Mouse (Mus musculus): Measurements from ENCODE around the gene Pick1. TPM values are rescaled to one million over a fixed set of nuclear protein-coding genes. Genes with fewer than 3 reads are reported as not detected.

The Pick1 gene
- 18.7 and 21.1 TPM in 2 replicates for polyA plus RNA-seq (2014; fragmentation: Nextera tagmentation; extraction: Ambion mirVana)

- 1% methylated on average over 51 of the region's 51 CpGs for WGBS
- peak within 1 kb of the TSS; percentile 98 for H3K27ac ChIP-seq (ENCODE audit: low read depth, low read length)
- peak within 1 kb of the TSS; percentile 88 for H3K9ac ChIP-seq (ENCODE audit: low read length)
These were observed at the start of gene Pick1, which contains the start of gene Gm49486 for GRCm38 (mm10) chr15:79229058-79229821. Pick1 (plus strand) TSS chr15:79229173. Gm49486 (plus strand) TSS chr15:79229391.

GRCm38 (mm10) chr15:79185213-79185612 lies 43.8 kb upstream of the Pick1 start:
- ATAC-seq (ENCODE audit: low FRiP score) (no peak), DNase-seq (ENCODE audit: low spot score, missing footprints) (no peak)
- WGBS: 93% methylated on average over 10 of the region's 10 CpGs

More at GRCm38 (mm10) chr15:79229058-79229821, at the start of gene Pick1, which contains the start of gene Gm49486:
- Histone ChIP-seq H3K4me3 (ENCODE audit: low read depth, low read length) (peak within 1 kb of the TSS; percentile 83), H3K36me3 (ENCODE audit: control insufficient read depth, insufficient read depth, low read length) (0 out of 2 replicates have a peak, but pooled peaks cover 4% of the 10 kb centered on the region), H3K27me3 (ENCODE audit: control insufficient read depth, insufficient read depth, low read length) (no peaks in the 10 kb centered on the region), H3K4me2 (peak within 1 kb of the TSS; percentile 98), H3K4me1 (ENCODE audit: control insufficient read depth, insufficient read depth, low read length) (peaks cover 12% of the 10 kb centered on the region), H3K9me3 (ENCODE audit: control insufficient read depth, low read length) (no peaks in the 10 kb centered on the region)
- DNase-seq (ENCODE audit: low spot score, missing footprints): peak; percentile 99
- peak; percentile 89 for ATAC-seq (ENCODE audit: low FRiP score)

DNA sequence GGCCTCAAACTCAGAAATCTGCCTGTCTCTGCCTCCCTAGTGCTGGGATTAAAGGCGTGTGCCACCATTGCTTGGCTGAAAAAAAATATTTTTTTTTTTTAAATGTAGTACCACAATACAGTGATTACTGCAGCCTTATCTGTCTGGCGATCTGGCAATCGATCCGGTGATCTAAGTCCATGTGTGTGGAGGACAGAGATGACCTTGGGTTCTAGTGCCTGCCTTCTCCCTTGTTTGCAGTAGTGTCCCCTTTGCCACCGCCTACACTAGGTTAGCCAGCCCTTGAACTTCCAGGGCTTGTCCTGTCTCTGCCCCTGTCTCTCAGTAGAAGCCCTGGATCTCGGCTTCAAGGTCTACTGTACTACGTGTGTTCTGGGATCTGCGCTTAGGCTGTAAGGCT lies 41.2 kb upstream of the Pick1 start:
- H3K27me3 ChIP-seq (ENCODE audit: control insufficient read depth, insufficient read depth, low read length): no peaks in the 10 kb centered on the region
- H3K4me1 ChIP-seq (ENCODE audit: control insufficient read depth, insufficient read depth, low read length): peaks cover 4% of the 10 kb centered on the region; the same call in 1 of the 2 replicates
- no peak overlapping the region for H3K27ac ChIP-seq (ENCODE audit: low read depth, low read length)
- no peak overlapping the region for H3K4me2 ChIP-seq
- H3K9me3 ChIP-seq (ENCODE audit: control insufficient read depth, low read length): no peaks in the 10 kb centered on the region
- 93% methylated on average over 8 of the region's 8 CpGs for WGBS
- no peak for ATAC-seq (ENCODE audit: low FRiP score)
- no peak overlapping the region for H3K9ac ChIP-seq (ENCODE audit: low read length)
- no peaks in the 10 kb centered on the region for H3K36me3 ChIP-seq (ENCODE audit: control insufficient read depth, insufficient read depth, low read length)
- H3K4me3 ChIP-seq (ENCODE audit: low read depth, low read length): no peak overlapping the region
- DNase-seq (ENCODE audit: low spot score, missing footprints): no peak

More at GRCm38 (mm10) chr15:79185213-79185612, 43.8 kb upstream of the Pick1 start:
- H3K9me3 ChIP-seq (ENCODE audit: control insufficient read depth, low read length): no peaks in the 10 kb centered on the region
- no peaks in the 10 kb centered on the region for H3K36me3 ChIP-seq (ENCODE audit: control insufficient read depth, insufficient read depth, low read length)
- no peaks in the 10 kb centered on the region for H3K27me3 ChIP-seq (ENCODE audit: control insufficient read depth, insufficient read depth, low read length)
- H3K4me3 ChIP-seq (ENCODE audit: low read depth, low read length): no peak overlapping the region
- no peak overlapping the region for H3K4me2 ChIP-seq
- H3K4me1 ChIP-seq (ENCODE audit: control insufficient read depth, insufficient read depth, low read length): no peaks in the 10 kb centered on the region
- H3K9ac ChIP-seq (ENCODE audit: low read length): no peak overlapping the region
- H3K27ac ChIP-seq (ENCODE audit: low read depth, low read length): no peak overlapping the region

- Histone ChIP-seq H3K4me3 (ENCODE audit: low read depth, low read length) (no peak overlapping the region), H3K27ac (ENCODE audit: low read depth, low read length) (no peak overlapping the region), H3K9ac (ENCODE audit: low read length) (no peak overlapping the region), H3K9me3 (ENCODE audit: control insufficient read depth, low read length) (no peaks in the 10 kb centered on the region), H3K4me1 (ENCODE audit: control insufficient read depth, insufficient read depth, low read length) (peaks cover 20% of the 10 kb centered on the region), H3K36me3 (ENCODE audit: control insufficient read depth, insufficient read depth, low read length) (no peaks in the 10 kb centered on the region), H3K4me2 (no peak overlapping the region), H3K27me3 (ENCODE audit: control insufficient read depth, insufficient read depth, low read length) (no peaks in the 10 kb centered on the region)
- DNase-seq (ENCODE audit: low spot score, missing footprints) (no peak), ATAC-seq (ENCODE audit: low FRiP score) (no peak)
- 97% methylated on average over 2 of the region's 2 CpGs for WGBS
These were observed 37.5 kb upstream of the Pick1 start for GRCm38 (mm10) chr15:79191426-79191825.

DNA sequence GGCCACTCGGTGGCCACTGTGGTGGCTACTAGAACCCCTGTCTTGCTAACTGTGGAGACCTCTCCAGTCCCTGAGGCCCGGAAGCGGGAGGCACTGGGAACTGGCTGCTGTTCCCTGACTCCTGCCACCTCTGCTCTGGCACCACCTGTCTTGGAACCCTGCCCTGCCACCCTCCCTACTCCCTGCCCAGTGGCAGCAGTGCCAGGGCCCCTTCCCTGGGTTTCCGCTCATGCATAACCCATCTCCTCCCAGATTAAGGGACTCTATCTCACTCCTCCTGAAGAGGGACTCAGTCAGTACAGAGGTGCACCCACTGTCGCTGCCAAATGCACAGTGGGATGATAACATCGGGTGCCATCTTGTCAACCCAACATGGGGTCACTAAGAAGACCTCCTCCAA lies 36.5 kb upstream of the Pick1 start:
- ATAC-seq (ENCODE audit: low FRiP score) (peak; percentile 47), DNase-seq (ENCODE audit: low spot score, missing footprints) (no peak)
- 73% methylated on average over 6 of the region's 6 CpGs for WGBS
- H3K9me3 ChIP-seq (ENCODE audit: control insufficient read depth, low read length): no peaks in the 10 kb centered on the region
- no peaks in the 10 kb centered on the region for H3K27me3 ChIP-seq (ENCODE audit: control insufficient read depth, insufficient read depth, low read length)
- no peak overlapping the region for H3K4me3 ChIP-seq (ENCODE audit: low read depth, low read length)
- H3K9ac ChIP-seq (ENCODE audit: low read length): no peak overlapping the region
- peak overlapping the region; percentile 81; the same call in 1 of the 2 replicates for H3K27ac ChIP-seq (ENCODE audit: low read depth, low read length)
- no peaks in the 10 kb centered on the region for H3K36me3 ChIP-seq (ENCODE audit: control insufficient read depth, insufficient read depth, low read length)
- H3K4me1 ChIP-seq (ENCODE audit: control insufficient read depth, insufficient read depth, low read length): peaks cover 20% of the 10 kb centered on the region
- H3K4me2 ChIP-seq: no peak overlapping the region

DNA sequence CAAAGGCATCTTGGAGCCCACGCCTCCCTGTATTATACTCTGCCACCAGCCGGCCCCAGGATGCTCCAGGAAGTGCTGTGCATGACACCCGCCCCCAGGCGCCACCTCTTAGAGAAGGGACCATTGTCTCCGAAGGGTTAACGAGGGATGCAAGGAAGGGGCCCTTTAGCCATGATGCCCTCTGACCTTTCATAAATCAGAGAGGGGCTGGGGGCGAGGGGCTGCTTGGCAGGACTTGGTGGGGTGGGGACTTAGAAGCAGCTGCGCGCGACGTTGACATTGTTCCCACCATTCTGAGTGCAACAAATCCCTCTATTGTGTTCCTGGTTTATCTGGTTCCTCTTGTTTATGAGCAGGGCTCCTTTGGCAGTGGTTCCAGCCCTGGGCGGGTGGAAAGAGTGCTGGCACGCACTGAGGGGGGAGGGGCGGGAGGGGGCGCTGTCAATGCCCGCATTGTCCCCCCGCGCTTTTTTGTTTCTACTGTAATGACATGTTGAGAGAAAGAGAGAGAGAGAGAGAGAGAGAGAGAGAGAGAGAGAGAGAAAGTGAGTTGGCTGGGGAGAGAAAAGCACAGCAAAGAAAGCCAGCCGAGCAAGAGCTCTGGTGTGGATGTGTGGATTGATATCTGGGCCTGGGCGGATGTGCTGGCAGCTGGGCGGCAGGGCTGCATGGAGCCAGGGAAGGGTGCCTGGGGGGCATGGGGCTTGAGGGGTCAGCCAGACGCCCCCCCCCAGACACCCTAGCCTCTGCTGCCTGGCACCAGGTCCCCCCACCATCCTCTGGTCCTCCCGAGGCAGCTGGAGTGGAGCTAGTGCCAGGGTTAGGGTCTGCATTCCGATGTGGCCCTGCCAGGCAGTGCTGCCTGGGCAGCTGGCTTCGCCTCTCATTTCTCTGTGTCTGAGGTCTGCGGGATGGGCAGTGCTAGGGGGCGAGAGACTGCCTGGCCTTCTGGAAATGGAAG lies 35.8 kb upstream of the Pick1 start:
- peaks cover 20% of the 10 kb centered on the region for H3K4me1 ChIP-seq (ENCODE audit: control insufficient read depth, insufficient read depth, low read length)
- ATAC-seq (ENCODE audit: low FRiP score): peak; percentile 87
- no peak overlapping the region for H3K4me3 ChIP-seq (ENCODE audit: low read depth, low read length)
- peak overlapping the region; percentile 29 for H3K4me2 ChIP-seq
- H3K27ac ChIP-seq (ENCODE audit: low read depth, low read length): peak overlapping the region; percentile 81
- H3K9ac ChIP-seq (ENCODE audit: low read length): peak overlapping the region; percentile 54
- H3K9me3 ChIP-seq (ENCODE audit: control insufficient read depth, low read length): no peaks in the 10 kb centered on the region
- WGBS: 16% methylated on average over 25 of the region's 27 CpGs
- no peaks in the 10 kb centered on the region for H3K36me3 ChIP-seq (ENCODE audit: control insufficient read depth, insufficient read depth, low read length)
- peak; percentile 95 for DNase-seq (ENCODE audit: low spot score, missing footprints)
- H3K27me3 ChIP-seq (ENCODE audit: control insufficient read depth, insufficient read depth, low read length): no peaks in the 10 kb centered on the region

- Histone ChIP-seq H3K36me3 (ENCODE audit: control insufficient read depth, insufficient read depth, low read length) (no peaks in the 10 kb centered on the region), H3K9me3 (ENCODE audit: control insufficient read depth, low read length) (no peaks in the 10 kb centered on the region), H3K27me3 (ENCODE audit: control insufficient read depth, insufficient read depth, low read length) (no peaks in the 10 kb centered on the region), H3K4me1 (ENCODE audit: control insufficient read depth, insufficient read depth, low read length) (peaks cover 20% of the 10 kb centered on the region), H3K4me3 (ENCODE audit: low read depth, low read length) (no peak overlapping the region), H3K4me2 (no peak overlapping the region), H3K9ac (ENCODE audit: low read length) (peak overlapping the region; percentile 54; the same call in 1 of the 2 replicates), H3K27ac (ENCODE audit: low read depth, low read length) (peak overlapping the region; percentile 81)
- WGBS: 85% methylated on average over 9 of the region's 9 CpGs
- ATAC-seq (ENCODE audit: low FRiP score) (no peak), DNase-seq (ENCODE audit: low spot score, missing footprints) (no peak)
These were observed 34.9 kb upstream of the Pick1 start for GRCm38 (mm10) chr15:79194048-79194447.

- Histone ChIP-seq H3K4me3 (ENCODE audit: low read depth, low read length) (no peak overlapping the region), H3K27me3 (ENCODE audit: control insufficient read depth, insufficient read depth, low read length) (no peaks in the 10 kb centered on the region), H3K36me3 (ENCODE audit: control insufficient read depth, insufficient read depth, low read length) (no peaks in the 10 kb centered on the region), H3K27ac (ENCODE audit: low read depth, low read length) (no peak overlapping the region), H3K4me1 (ENCODE audit: control insufficient read depth, insufficient read depth, low read length) (peaks cover 20% of the 10 kb centered on the region), H3K9ac (ENCODE audit: low read length) (no peak overlapping the region), H3K9me3 (ENCODE audit: control insufficient read depth, low read length) (no peaks in the 10 kb centered on the region), H3K4me2 (no peak overlapping the region)
- no peak for DNase-seq (ENCODE audit: low spot score, missing footprints)
- no peak for ATAC-seq (ENCODE audit: low FRiP score)
- WGBS: 74% methylated on average over 2 of the region's 2 CpGs
These were observed 34.0 kb upstream of the Pick1 start for GRCm38 (mm10) chr15:79194946-79195345.
